Mouse (Mus musculus) midbrain, embryonic 13.5 days (tissue): ENCODE results near the gene Cacna1e. TPM values are rescaled to one million over a fixed set of nuclear protein-coding genes. Genes with fewer than 3 reads are reported as not detected.

Experiments
- ATAC-seq: fragments of 200-750 bp; cut with Nextera tagmentation; 2 replicates; pipeline ENCODE4 v1.8.0; 2017; ENCODE audit warnings: mild to moderate bottlenecking, moderate TSS enrichment, moderate library complexity
- H3K27ac ChIP-seq: fragments of 300-500 bp; sonication (generic); 2 replicates; pipeline ENCODE4 v1.5.1; 2015; ENCODE audit warnings: inconsistent platforms, mild to moderate bottlenecking, moderate library complexity
- H3K27me3 ChIP-seq: fragments of 300-500 bp; sonication (generic); 2 replicates; pipeline ENCODE4 v1.6.1; 2015; ENCODE audit warnings: mild to moderate bottlenecking, inconsistent platforms
- H3K36me3 ChIP-seq: fragments of 300-500 bp; sonication (generic); 2 replicates; pipeline ENCODE4 v1.6.1; 2015; ENCODE audit warnings: mild to moderate bottlenecking, inconsistent platforms
- H3K4me1 ChIP-seq: fragments of 300-500 bp; sonication (generic); replicated peaks from 2 replicates; pipeline ENCODE4 v1.6.1; 2015; ENCODE audit warnings: inconsistent platforms
- H3K4me2 ChIP-seq: fragments of 300-500 bp; sonication (generic); replicated peaks from 2 replicates; pipeline ENCODE4 v1.6.1; 2015; ENCODE audit warnings: moderate library complexity, mild to moderate bottlenecking, inconsistent platforms
- H3K4me3 ChIP-seq: fragments of 300-500 bp; sonication (generic); replicated peaks from 2 replicates; pipeline ENCODE4 v1.5.1; 2015; ENCODE audit warnings: mild to moderate bottlenecking, inconsistent platforms
- H3K9ac ChIP-seq: fragments of 300-500 bp; sonication (generic); replicated peaks from 2 replicates; pipeline ENCODE4 v1.6.1; 2015; ENCODE audit warnings: mild to moderate bottlenecking, inconsistent platforms
- H3K9me3 ChIP-seq: fragments of 300-500 bp; sonication (generic); 2 replicates; pipeline ENCODE4 v1.6.1; 2016; ENCODE audit warnings: mild to moderate bottlenecking, inconsistent platforms
- WGBS: fragments of 180-500 bp; shearing (Covaris S2); methylation state at CpG from one replicate; pipeline ENCODE4 v1.1.7; 2015; 5-methylcytosine and 5-hydroxymethylcytosine counted together
- polyA plus RNA-seq: library from polyadenylated mRNA; unstranded; fragments of >200 nt; fragmentation: Nextera tagmentation; extraction: Ambion mirVana; gene quantifications from 2 replicates; pipeline ENCODE4 v1.2.1, GENCODE M21; 2015

The Cacna1e gene
- polyA plus RNA-seq: 8.0 and 8.6 TPM in 2 replicates

- no peak within 1 kb of the TSS for H3K27ac ChIP-seq
- no peaks in the 10 kb centered on the region for H3K9me3 ChIP-seq
- H3K9ac ChIP-seq: peak within 1 kb of the TSS; percentile 57
- H3K4me1 ChIP-seq: peaks cover 45% of the 10 kb centered on the region
- 3% methylated on average over 31 of the region's 31 CpGs for WGBS
- H3K27me3 ChIP-seq: peaks cover 23% of the 10 kb centered on the region
- H3K4me2 ChIP-seq: peak within 1 kb of the TSS; percentile 85
- peak; percentile 73 for ATAC-seq
- peak within 1 kb of the TSS; percentile 46 for H3K4me3 ChIP-seq
- no peaks in the 10 kb centered on the region for H3K36me3 ChIP-seq
Measured at GRCm38 (mm10) chr1:154884275-154885206, at the start of gene Cacna1e. Cacna1e (minus strand) TSS chr1:154884501.

DNA sequence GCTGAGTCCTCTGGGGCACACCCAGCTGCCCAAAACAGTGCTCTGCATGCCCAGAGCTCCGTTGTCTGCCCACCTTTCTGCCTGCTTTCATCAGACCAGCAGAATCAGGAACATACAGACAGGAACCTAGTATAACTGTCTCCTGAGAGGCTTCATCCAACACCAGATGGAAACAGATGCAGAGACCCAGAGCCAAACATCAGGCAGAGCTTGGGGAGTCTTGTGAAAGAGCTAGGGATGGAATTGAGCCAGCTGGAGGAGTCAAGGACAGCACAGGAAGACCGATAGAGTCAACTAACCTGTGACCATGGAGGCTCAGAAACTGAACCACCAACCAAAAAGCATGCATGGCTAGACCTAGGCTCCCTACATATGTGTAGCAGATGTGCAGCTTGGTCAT is 34.1 kb upstream of the Cacna1e start:
- no peaks in the 10 kb centered on the region for H3K9me3 ChIP-seq
- H3K27ac ChIP-seq: no peak overlapping the region
- H3K27me3 ChIP-seq: no peaks in the 10 kb centered on the region; the same call in 1 of the 2 replicates
- H3K9ac ChIP-seq: no peak overlapping the region
- H3K4me2 ChIP-seq: no peak overlapping the region
- 87% methylated on average over 2 of the region's 2 CpGs for WGBS
- no peaks in the 10 kb centered on the region for H3K4me1 ChIP-seq
- no peak overlapping the region for H3K4me3 ChIP-seq
- no peak for ATAC-seq
- H3K36me3 ChIP-seq: no peaks in the 10 kb centered on the region

DNA sequence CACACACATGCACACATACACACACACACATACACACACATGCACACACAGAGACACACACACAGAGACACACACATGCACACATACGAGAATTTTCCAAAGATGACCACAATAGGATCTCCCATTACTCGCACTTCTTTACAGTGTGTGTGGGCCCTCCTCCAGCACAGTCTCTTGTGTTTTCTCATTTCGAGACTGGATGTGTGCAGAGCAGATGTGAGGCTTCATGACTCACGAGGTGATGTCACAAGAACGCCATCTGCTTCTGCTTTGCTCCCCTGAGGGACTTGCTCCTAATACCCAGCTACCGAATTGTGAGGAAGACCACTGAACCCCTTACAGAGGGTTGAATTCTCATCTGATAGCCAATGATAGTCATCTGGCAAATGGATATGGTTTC is 33.1 kb upstream of the Cacna1e start:
- Histone ChIP-seq H3K4me3 (no peak overlapping the region), H3K27me3 (no peaks in the 10 kb centered on the region; the same call in 1 of the 2 replicates), H3K4me1 (no peaks in the 10 kb centered on the region), H3K36me3 (no peaks in the 10 kb centered on the region), H3K9me3 (no peaks in the 10 kb centered on the region), H3K9ac (no peak overlapping the region), H3K27ac (no peak overlapping the region), H3K4me2 (no peak overlapping the region)
- 79% methylated on average over 6 of the region's 6 CpGs for WGBS
- no peak for ATAC-seq

- Histone ChIP-seq H3K4me2 (no peak overlapping the region), H3K27ac (no peak overlapping the region), H3K36me3 (no peaks in the 10 kb centered on the region), H3K9me3 (no peaks in the 10 kb centered on the region), H3K4me3 (no peak overlapping the region), H3K4me1 (no peaks in the 10 kb centered on the region), H3K27me3 (no peaks in the 10 kb centered on the region), H3K9ac (no peak overlapping the region)
- no peak for ATAC-seq
- WGBS: 86% methylated on average over 2 of the region's 2 CpGs
Measured at GRCm38 (mm10) chr1:154909554-154909953, 25.3 kb upstream of the Cacna1e start.

DNA sequence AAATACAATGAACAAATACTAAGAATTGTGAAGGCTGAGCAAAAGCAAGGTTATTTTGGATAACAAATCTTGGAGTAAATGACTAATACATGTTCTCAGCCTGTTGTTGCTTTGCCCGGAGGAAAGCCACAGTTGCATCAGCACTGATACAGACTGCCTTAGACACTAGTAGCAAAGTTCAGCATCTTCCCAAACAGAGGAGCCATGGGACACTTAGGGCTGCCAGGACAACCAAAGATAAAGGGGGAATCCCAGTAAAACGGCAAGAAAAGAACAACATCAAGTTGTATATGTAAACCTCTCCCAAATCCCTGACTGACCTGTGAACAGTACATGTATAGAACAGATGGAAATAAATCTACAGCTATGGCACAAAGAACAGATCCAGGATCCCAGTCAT is 13.1 kb upstream of the Cacna1e start:
- H3K9ac ChIP-seq: no peak overlapping the region
- H3K4me2 ChIP-seq: no peak overlapping the region
- no peaks in the 10 kb centered on the region for H3K27me3 ChIP-seq
- H3K27ac ChIP-seq: no peak overlapping the region
- H3K36me3 ChIP-seq: no peaks in the 10 kb centered on the region
- ATAC-seq: no peak
- no peaks in the 10 kb centered on the region for H3K9me3 ChIP-seq
- H3K4me1 ChIP-seq: no peaks in the 10 kb centered on the region
- no peak overlapping the region for H3K4me3 ChIP-seq
- WGBS: 93% methylated on average over 2 of the region's 2 CpGs

DNA sequence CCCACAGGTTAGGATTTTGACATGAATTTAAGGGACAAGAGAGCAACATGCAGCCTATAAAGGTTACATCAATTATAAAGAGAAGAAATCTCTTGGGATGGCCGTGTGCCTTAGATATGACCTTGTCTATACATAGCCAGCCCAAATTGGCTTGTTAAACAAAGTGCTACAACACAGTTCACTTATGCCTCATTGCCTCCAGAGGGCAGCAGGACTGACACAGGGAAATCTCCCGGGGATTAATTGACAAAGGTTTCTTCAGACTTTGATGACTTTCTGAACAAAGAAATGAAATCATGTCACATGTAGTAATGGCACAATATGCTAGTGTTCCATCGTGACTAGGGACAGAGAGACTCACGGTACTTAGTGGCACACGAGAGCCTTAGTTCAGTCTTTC is 5.9 kb upstream of the Cacna1e start:
- Histone ChIP-seq H3K4me1 (peaks cover 27% of the 10 kb centered on the region), H3K27ac (no peak overlapping the region), H3K4me2 (no peak overlapping the region), H3K36me3 (no peaks in the 10 kb centered on the region), H3K9ac (no peak overlapping the region), H3K4me3 (no peak overlapping the region), H3K9me3 (no peaks in the 10 kb centered on the region), H3K27me3 (peaks cover 4% of the 10 kb centered on the region)
- ATAC-seq: no peak
- 59% methylated on average over 5 of the region's 5 CpGs for whole genome bisulfite sequencing

- H3K9me3 ChIP-seq: no peaks in the 10 kb centered on the region
- 67% methylated on average over 5 of the region's 5 CpGs for WGBS
- no peak overlapping the region for H3K9ac ChIP-seq
- H3K4me3 ChIP-seq: no peak overlapping the region
- peaks cover 11% of the 10 kb centered on the region for H3K27me3 ChIP-seq
- H3K4me1 ChIP-seq: peaks cover 43% of the 10 kb centered on the region
- H3K36me3 ChIP-seq: no peaks in the 10 kb centered on the region
- H3K27ac ChIP-seq: no peak overlapping the region
- ATAC-seq: no peak
- H3K4me2 ChIP-seq: no peak overlapping the region
Measured at GRCm38 (mm10) chr1:154888495-154888894, 4.2 kb upstream of the Cacna1e start.

- H3K36me3 ChIP-seq: no peaks in the 10 kb centered on the region
- H3K27ac ChIP-seq: no peak overlapping the region
- ATAC-seq: no peak
- no peaks in the 10 kb centered on the region for H3K9me3 ChIP-seq
- H3K4me1 ChIP-seq: peaks cover 45% of the 10 kb centered on the region
- no peak overlapping the region for H3K9ac ChIP-seq
- H3K4me2 ChIP-seq: no peak overlapping the region
- H3K4me3 ChIP-seq: no peak overlapping the region
- WGBS: 65% methylated on average over 5 of the region's 5 CpGs
- peaks cover 15% of the 10 kb centered on the region for H3K27me3 ChIP-seq
Measured at GRCm38 (mm10) chr1:154888018-154888417, 3.7 kb upstream of the Cacna1e start.

GRCm38 (mm10) chr1:154887546-154887945 is 3.2 kb upstream of the Cacna1e start:
- H3K9ac ChIP-seq: no peak overlapping the region
- no peaks in the 10 kb centered on the region for H3K9me3 ChIP-seq
- no peak for ATAC-seq
- H3K36me3 ChIP-seq: no peaks in the 10 kb centered on the region
- H3K4me1 ChIP-seq: peaks cover 45% of the 10 kb centered on the region
- H3K4me3 ChIP-seq: no peak overlapping the region
- H3K27ac ChIP-seq: peak overlapping the region; percentile 74
- WGBS: 65% methylated on average over 3 of the region's 3 CpGs
- peaks cover 20% of the 10 kb centered on the region for H3K27me3 ChIP-seq
- no peak overlapping the region for H3K4me2 ChIP-seq

DNA sequence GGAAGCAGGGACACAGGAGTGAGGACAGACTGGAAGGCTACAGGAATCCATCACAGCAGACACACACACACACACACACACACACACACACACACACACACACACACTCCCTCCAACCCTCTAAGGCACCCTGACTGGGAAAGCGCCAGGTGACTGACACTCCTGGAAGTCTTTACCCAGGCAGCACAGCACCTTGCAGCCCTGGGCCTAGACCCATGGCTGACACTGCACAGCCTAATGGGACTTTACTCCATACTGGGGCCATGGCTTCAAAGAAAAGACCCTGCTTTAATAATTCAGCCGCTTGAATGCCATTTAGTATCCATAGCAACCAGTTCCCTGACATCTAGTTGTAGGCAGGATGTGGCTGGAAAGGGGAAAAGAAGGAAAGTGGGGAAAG is 2.3 kb upstream of the Cacna1e start:
- Histone ChIP-seq H3K9ac (no peak overlapping the region), H3K27me3 (peaks cover 23% of the 10 kb centered on the region), H3K4me1 (peaks cover 45% of the 10 kb centered on the region), H3K9me3 (no peaks in the 10 kb centered on the region), H3K36me3 (no peaks in the 10 kb centered on the region), H3K4me3 (no peak overlapping the region), H3K4me2 (peak overlapping the region; percentile 25), H3K27ac (peak overlapping the region; percentile 74)
- WGBS: 15% methylated on average over 2 of the region's 2 CpGs
- peak; percentile 85 for ATAC-seq

DNA sequence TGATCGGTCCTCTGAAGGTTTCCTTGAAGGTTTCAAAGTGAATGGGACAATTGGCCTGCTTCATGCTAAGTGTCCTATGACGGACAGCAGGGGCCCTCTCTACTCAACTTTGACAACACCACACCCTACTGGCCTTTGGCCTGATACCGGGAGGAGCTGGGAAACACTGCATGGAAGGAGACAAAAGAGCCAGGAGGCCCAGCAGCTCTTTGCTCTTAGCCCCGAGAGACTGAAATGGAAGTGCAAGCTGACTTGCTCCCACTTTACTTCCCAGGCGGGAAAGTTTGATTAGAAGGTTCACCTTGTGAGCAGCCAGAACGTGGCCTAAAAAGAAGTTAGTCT is 877 bp upstream of the Cacna1e start:
- Histone ChIP-seq H3K9ac (no peak overlapping the region), H3K36me3 (no peaks in the 10 kb centered on the region), H3K27ac (no peak overlapping the region), H3K4me3 (no peak overlapping the region), H3K4me1 (peaks cover 45% of the 10 kb centered on the region), H3K4me2 (no peak overlapping the region), H3K9me3 (no peaks in the 10 kb centered on the region), H3K27me3 (peaks cover 23% of the 10 kb centered on the region)
- 31% methylated on average over 6 of the region's 6 CpGs for WGBS
- ATAC-seq: no peak

DNA sequence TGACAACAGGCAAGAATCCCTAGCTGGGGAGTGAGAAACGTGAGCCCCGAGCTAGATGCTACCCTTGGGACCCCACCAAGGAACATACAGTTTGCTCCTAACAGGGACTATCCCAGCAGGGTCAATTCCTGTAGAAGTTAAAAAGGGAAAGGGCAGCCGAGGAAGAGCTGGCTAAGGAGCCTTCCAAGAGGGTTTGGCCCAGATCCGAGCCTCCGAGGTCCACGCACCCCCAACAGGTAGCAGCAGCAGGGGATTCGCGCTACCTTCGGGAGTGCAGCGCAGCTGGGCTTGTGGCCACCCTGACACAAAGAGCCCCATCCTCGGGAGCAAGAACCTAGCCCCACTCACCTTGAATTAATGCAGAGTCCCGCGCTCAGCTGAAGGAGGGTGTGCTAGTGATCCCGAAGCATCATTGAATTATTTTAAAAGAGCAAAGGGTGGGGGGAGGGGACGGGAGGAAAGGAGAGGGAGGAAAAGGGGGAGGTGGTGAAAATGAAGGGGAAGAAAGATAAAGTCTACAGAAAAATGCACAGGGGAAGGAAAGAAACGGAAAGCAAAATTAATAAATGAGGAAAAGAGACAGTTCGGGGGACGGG is 607 bp downstream of the Cacna1e start:
- H3K9ac ChIP-seq: peak overlapping the region; percentile 57
- no peak overlapping the region for H3K27ac ChIP-seq
- peaks cover 23% of the 10 kb centered on the region for H3K27me3 ChIP-seq
- H3K4me1 ChIP-seq: peaks cover 45% of the 10 kb centered on the region
- 2% methylated on average over 18 of the region's 18 CpGs for WGBS
- H3K36me3 ChIP-seq: no peaks in the 10 kb centered on the region
- H3K4me3 ChIP-seq: peak overlapping the region; percentile 46
- ATAC-seq: no peak
- H3K9me3 ChIP-seq: no peaks in the 10 kb centered on the region
- peak overlapping the region; percentile 85 for H3K4me2 ChIP-seq
